Mouse (Mus musculus) intestine, embryonic 14.5 days (tissue): ENCODE results near the gene Rab31. TPM values are rescaled to one million over a fixed set of nuclear protein-coding genes. Genes with fewer than 3 reads are reported as not detected.

Experiments
- ATAC-seq: fragments of 200-750 bp; cut with Nextera tagmentation; replicated peaks from 2 replicates; pipeline ENCODE4 v1.8.0; 2017; ENCODE audit warnings: low read depth, moderate number of reproducible peaks, moderate TSS enrichment, moderate library complexity; ENCODE audit not compliant: low FRiP score, low TSS enrichment
- DNase-seq: peaks from one replicate; pipeline ENCODE4 v3.0.0-alpha.2; 2018; ENCODE audit warnings: low spot score
- H3K27ac ChIP-seq: fragments of 300-500 bp; sonication (generic); 2 replicates; pipeline ENCODE4 v1.5.1; 2014; ENCODE audit warnings: low read depth, mild to moderate bottlenecking, control low read depth
- H3K27me3 ChIP-seq: fragments of 300-500 bp; sonication (generic); replicated peaks from 2 replicates; pipeline ENCODE4 v1.6.1; 2014; ENCODE audit warnings: low read length, control low read depth; ENCODE audit not compliant: control insufficient read depth, insufficient read depth
- H3K36me3 ChIP-seq: fragments of 300-500 bp; sonication (generic); 2 replicates; pipeline ENCODE4 v1.6.1; 2014; ENCODE audit warnings: low read length, control low read depth; ENCODE audit not compliant: control insufficient read depth, insufficient read depth
- H3K4me1 ChIP-seq: fragments of 300-500 bp; sonication (generic); replicated peaks from 2 replicates; pipeline ENCODE4 v1.6.1; 2014; ENCODE audit warnings: low read length, control low read depth, mixed read lengths; ENCODE audit not compliant: control insufficient read depth, insufficient read depth
- H3K4me2 ChIP-seq: fragments of 300-500 bp; sonication (generic); 2 replicates; pipeline ENCODE4 v1.6.1; 2014; ENCODE audit warnings: low read length
- H3K4me3 ChIP-seq: fragments of 300-500 bp; sonication (generic); 2 replicates; pipeline ENCODE4 v1.5.1; 2014; ENCODE audit warnings: low read depth, low read length, control low read depth, mixed read lengths
- H3K9ac ChIP-seq: fragments of 300-500 bp; sonication (generic); 2 replicates; pipeline ENCODE4 v1.6.1; 2014; ENCODE audit warnings: mild to moderate bottlenecking, low read length
- H3K9me3 ChIP-seq: fragments of 300-500 bp; sonication (generic); 2 replicates; pipeline ENCODE4 v1.6.1; 2016; ENCODE audit warnings: low read length, control low read depth; ENCODE audit not compliant: control insufficient read depth
- WGBS: fragments of 180-500 bp; shearing (Covaris S2); extraction: QIAGEN DNeasy Blood & Tissue Kit; methylation state at CpG from one replicate; pipeline ENCODE4 v1.1.7; 2014; 5-methylcytosine and 5-hydroxymethylcytosine counted together
- polyA plus RNA-seq: library from polyadenylated mRNA; unstranded; fragments of >200 nt; fragmentation: Nextera tagmentation; extraction: Ambion mirVana; gene quantifications from 2 replicates; pipeline ENCODE4 v1.2.1, GENCODE M21; 2014

Rab31 gene
- polyA plus RNA-seq: 40.9 and 42.8 TPM in 2 replicates

- DNase-seq: peak; percentile 84
- H3K9me3 ChIP-seq: no peaks in the 10 kb centered on the region
- ATAC-seq: peak; percentile 81
- H3K4me1 ChIP-seq: peaks cover 6% of the 10 kb centered on the region
- no peaks in the 10 kb centered on the region for H3K27me3 ChIP-seq
- H3K36me3 ChIP-seq: no peaks in the 10 kb centered on the region
- H3K9ac ChIP-seq: peak within 1 kb of the TSS; percentile 63
- WGBS: under 1% methylated on average over 64 of the region's 75 CpGs
- peak within 1 kb of the TSS; percentile 62 for H3K4me3 ChIP-seq
- peak within 1 kb of the TSS; percentile 71 for H3K4me2 ChIP-seq
- peak within 1 kb of the TSS; percentile 8; the same call in 1 of the 2 replicates for H3K27ac ChIP-seq
Measured at GRCm38 (mm10) chr17:65771951-65772934, at the start of gene Rab31. TSS of gene Rab31 (minus strand) at chr17:65772752.

DNA sequence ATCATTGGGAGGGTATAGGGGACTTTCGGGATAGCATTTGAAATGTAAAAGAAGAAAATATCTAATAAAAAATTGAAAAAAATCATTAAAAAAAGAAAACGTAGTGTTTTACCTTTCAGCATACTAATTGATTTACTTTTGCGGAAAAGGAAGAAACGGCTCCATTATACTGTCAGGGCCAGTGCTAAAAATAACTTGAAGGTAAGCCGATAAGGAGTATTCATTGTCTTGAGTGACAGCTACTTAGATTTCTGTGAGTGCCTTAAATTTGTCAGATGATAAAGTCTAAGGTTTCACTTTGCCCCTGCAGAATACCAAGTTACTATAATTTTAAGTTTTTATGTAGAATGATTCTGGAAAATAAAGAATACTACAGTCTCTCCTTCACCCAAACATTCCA, 47.6 kb upstream of the Rab31 start:
- no peak overlapping the region for H3K4me3 ChIP-seq
- H3K4me1 ChIP-seq: no peaks in the 10 kb centered on the region
- H3K36me3 ChIP-seq: peaks cover 86% of the 10 kb centered on the region
- H3K27me3 ChIP-seq: no peaks in the 10 kb centered on the region
- no peak for ATAC-seq
- no peaks in the 10 kb centered on the region for H3K9me3 ChIP-seq
- no peak overlapping the region for H3K27ac ChIP-seq
- WGBS: 86% methylated on average over 5 of the region's 5 CpGs
- H3K9ac ChIP-seq: no peak overlapping the region
- no peak for DNase-seq
- H3K4me2 ChIP-seq: no peak overlapping the region

GRCm38 (mm10) chr17:65813763-65814162, 41.2 kb upstream of the Rab31 start:
- H3K4me1 ChIP-seq: no peaks in the 10 kb centered on the region
- DNase-seq: no peak

GRCm38 (mm10) chr17:65811032-65811431, 38.5 kb upstream of the Rab31 start:
- H3K9ac ChIP-seq: no peak overlapping the region
- no peaks in the 10 kb centered on the region for H3K4me1 ChIP-seq
- no peaks in the 10 kb centered on the region for H3K9me3 ChIP-seq
- 67% methylated on average over 5 of the region's 5 CpGs for WGBS
- DNase-seq: no peak
- no peak overlapping the region for H3K27ac ChIP-seq
- ATAC-seq: peak; percentile 66; the same call in 1 of the 2 replicates
- H3K36me3 ChIP-seq: peaks cover 68% of the 10 kb centered on the region
- no peak overlapping the region for H3K4me3 ChIP-seq
- H3K27me3 ChIP-seq: no peaks in the 10 kb centered on the region
- H3K4me2 ChIP-seq: no peak overlapping the region

More at GRCm38 (mm10) chr17:65813763-65814162, 41.2 kb upstream of the Rab31 start:
- ATAC-seq: no peak
- no peaks in the 10 kb centered on the region for H3K9me3 ChIP-seq
- H3K9ac ChIP-seq: no peak overlapping the region
- no peak overlapping the region for H3K27ac ChIP-seq
- no peak overlapping the region for H3K4me3 ChIP-seq
- WGBS: 91% methylated on average over 8 of the region's 8 CpGs
- H3K27me3 ChIP-seq: no peaks in the 10 kb centered on the region
- no peak overlapping the region for H3K4me2 ChIP-seq
- H3K36me3 ChIP-seq: peaks cover 86% of the 10 kb centered on the region

GRCm38 (mm10) chr17:65806416-65806815, 33.9 kb upstream of the Rab31 start:
- DNase-seq (no peak), ATAC-seq (no peak)
- Histone ChIP-seq H3K4me1 (no peaks in the 10 kb centered on the region), H3K4me2 (no peak overlapping the region), H3K4me3 (no peak overlapping the region), H3K27me3 (no peaks in the 10 kb centered on the region), H3K27ac (no peak overlapping the region), H3K9ac (no peak overlapping the region), H3K36me3 (peaks cover 46% of the 10 kb centered on the region), H3K9me3 (no peaks in the 10 kb centered on the region)
- WGBS: 75% methylated on average over 2 of the region's 2 CpGs

DNA sequence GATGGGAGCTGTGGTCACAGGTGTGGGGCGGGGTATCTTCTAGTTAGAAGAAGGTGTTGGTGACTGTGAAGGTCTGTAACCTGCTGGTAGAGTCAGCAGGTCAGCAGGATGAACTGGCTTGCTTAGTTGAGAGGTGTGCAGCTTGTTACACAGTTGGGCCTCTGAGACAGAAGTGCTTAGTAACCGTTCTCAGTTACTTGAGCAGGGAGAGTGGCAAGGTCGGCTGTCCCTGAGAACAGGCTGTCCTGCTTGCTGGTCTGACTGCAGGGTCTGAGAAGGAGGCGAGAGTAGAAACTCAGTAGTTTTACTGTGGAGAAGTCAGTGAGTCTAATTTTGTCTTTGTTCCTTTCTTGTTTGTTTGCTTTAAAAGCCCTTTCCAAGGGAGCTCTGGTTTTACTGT, 33.4 kb upstream of the Rab31 start:
- Histone ChIP-seq H3K27ac (no peak overlapping the region), H3K9ac (no peak overlapping the region), H3K4me2 (no peak overlapping the region), H3K4me1 (no peaks in the 10 kb centered on the region), H3K36me3 (peaks cover 41% of the 10 kb centered on the region), H3K9me3 (no peaks in the 10 kb centered on the region), H3K4me3 (no peak overlapping the region), H3K27me3 (no peaks in the 10 kb centered on the region)
- WGBS: 74% methylated on average over 4 of the region's 4 CpGs
- DNase-seq (no peak), ATAC-seq (no peak)

GRCm38 (mm10) chr17:65802026-65802425, 29.5 kb upstream of the Rab31 start:
- Histone ChIP-seq H3K4me1 (no peaks in the 10 kb centered on the region; the same call in 1 of the 2 replicates), H3K27me3 (no peaks in the 10 kb centered on the region), H3K4me3 (no peak overlapping the region), H3K27ac (no peak overlapping the region), H3K9me3 (no peaks in the 10 kb centered on the region), H3K4me2 (no peak overlapping the region), H3K9ac (no peak overlapping the region), H3K36me3 (peaks cover 24% of the 10 kb centered on the region)
- ATAC-seq: no peak
- 79% methylated on average over 4 of the region's 4 CpGs for WGBS
- no peak for DNase-seq

GRCm38 (mm10) chr17:65800451-65800850, 27.9 kb upstream of the Rab31 start:
- Histone ChIP-seq H3K9me3 (no peaks in the 10 kb centered on the region), H3K36me3 (peaks cover 19% of the 10 kb centered on the region), H3K27me3 (no peaks in the 10 kb centered on the region), H3K4me3 (no peak overlapping the region), H3K4me1 (no peaks in the 10 kb centered on the region; the same call in 1 of the 2 replicates), H3K9ac (no peak overlapping the region), H3K4me2 (no peak overlapping the region), H3K27ac (no peak overlapping the region)
- no peak for DNase-seq
- WGBS: 86% methylated on average over 6 of the region's 6 CpGs
- no peak for ATAC-seq
